Mouse (Mus musculus) neural tube, embryonic 14.5 days (tissue): Measurements from ENCODE around the gene Pwp1. TPM values are rescaled to one million over a fixed set of nuclear protein-coding genes. Genes with fewer than 3 reads are reported as not detected.

Source experiments
- polyA plus RNA-seq: library from polyadenylated mRNA; unstranded; fragments of >200 nt; fragmentation: Nextera tagmentation; extraction: Ambion mirVana; gene quantifications from 2 replicates; pipeline ENCODE4 v1.2.1, GENCODE M21; 2014

Pwp1 gene
- polyA plus RNA-seq, 1 experiment from 2014 or later = 75.7 TPM

Other genes starting within 250 kb of the Pwp1 start
- gene Prdm4, start 87.6 kb downstream of the Pwp1 start, polyA plus RNA-seq = 29.7 and 33.6 TPM in 2 replicates
- 0.23 and 0.30 TPM in 2 replicates for gene Ascl4, start 98.2 kb downstream of the Pwp1 start, polyA plus RNA-seq
- 142 and 159 TPM in 2 replicates for gene Rtcb, start 128.3 kb downstream of the Pwp1 start, polyA plus RNA-seq
- gene Bpifc, start 182.4 kb downstream of the Pwp1 start, polyA plus RNA-seq = not detected in 2 replicates
- gene Fbxo7, start 192.5 kb downstream of the Pwp1 start, polyA plus RNA-seq = 24.9 and 26.2 TPM in 2 replicates